Mouse (Mus musculus): ENCODE results near the gene Cacna2d1.

The Cacna2d1 gene

GRCm38 (mm10) chr5:16252738-16253513, 318.4 kb downstream of the Cacna2d1 start:
- no peaks in the 10 kb centered on the region for H3K9me3 ChIP-seq (ENCODE audit: low read length)
- no peaks in the 10 kb centered on the region for H3K27me3 ChIP-seq (ENCODE audit: insufficient read depth, low read length)
- H3K36me3 ChIP-seq (ENCODE audit: insufficient read depth, low read length), result no peaks in the 10 kb centered on the region
- no peak overlapping the region for H3K4me3 ChIP-seq (replicated peaks; ENCODE audit: low read length)
- no peaks in the 10 kb centered on the region for H3K4me1 ChIP-seq (replicated peaks; ENCODE audit: low read depth, low read length)
- TF ChIP-seq POU5F1 (IDR thresholded peaks at IDR 0.05; ENCODE audit: borderline replicate concordance, low read length) (no peak), NANOG (IDR thresholded peaks at IDR 0.05; ENCODE audit: borderline replicate concordance, low read length) (no peak)

- Histone ChIP-seq H3K36me3 (ENCODE audit: insufficient read depth, low read length) (no peaks in the 10 kb centered on the region), H3K9me3 (ENCODE audit: low read length) (no peaks in the 10 kb centered on the region), H3K4me1 (replicated peaks; ENCODE audit: low read depth, low read length) (no peaks in the 10 kb centered on the region), H3K4me3 (replicated peaks; ENCODE audit: low read length) (no peak overlapping the region), H3K27me3 (ENCODE audit: insufficient read depth, low read length) (no peaks in the 10 kb centered on the region)
- TF ChIP-seq NANOG (IDR thresholded peaks at IDR 0.05; ENCODE audit: borderline replicate concordance, low read length), result no peak
- TF ChIP-seq CTCF (conservative IDR thresholded peaks at IDR 0.05; ENCODE audit: low read length), result no peak
- no peak for TF ChIP-seq POU5F1 (IDR thresholded peaks at IDR 0.05; ENCODE audit: borderline replicate concordance, low read length)
These were observed 319.3 kb downstream of the Cacna2d1 start for GRCm38 (mm10) chr5:16253768-16254167.

GRCm38 (mm10) chr5:16265385-16265784, 330.9 kb downstream of the Cacna2d1 start:
- TF ChIP-seq NANOG (IDR thresholded peaks at IDR 0.05; ENCODE audit: borderline replicate concordance, low read length) (no peak), POU5F1 (IDR thresholded peaks at IDR 0.05; ENCODE audit: borderline replicate concordance, low read length) (no peak), CTCF (conservative IDR thresholded peaks at IDR 0.05; ENCODE audit: low read length) (no peak)
- Histone ChIP-seq H3K27me3 (ENCODE audit: insufficient read depth, low read length) (no peaks in the 10 kb centered on the region), H3K4me3 (replicated peaks; ENCODE audit: low read length) (no peak overlapping the region), H3K36me3 (ENCODE audit: insufficient read depth, low read length) (no peaks in the 10 kb centered on the region), H3K9me3 (ENCODE audit: low read length) (no peaks in the 10 kb centered on the region), H3K4me1 (replicated peaks; ENCODE audit: low read depth, low read length) (no peaks in the 10 kb centered on the region)

GRCm38 (mm10) chr5:16277058-16277457, 342.6 kb downstream of the Cacna2d1 start:
- no peak for TF ChIP-seq CTCF (conservative IDR thresholded peaks at IDR 0.05; ENCODE audit: low read length)
- TF ChIP-seq NANOG (IDR thresholded peaks at IDR 0.05; ENCODE audit: borderline replicate concordance, low read length), result no peak
- TF ChIP-seq POU5F1 (IDR thresholded peaks at IDR 0.05; ENCODE audit: borderline replicate concordance, low read length), result no peak
- Histone ChIP-seq H3K36me3 (ENCODE audit: insufficient read depth, low read length) (no peaks in the 10 kb centered on the region), H3K9me3 (ENCODE audit: low read length) (peaks cover 7% of the 10 kb centered on the region; the same call in 1 of the 2 replicates), H3K4me1 (replicated peaks; ENCODE audit: low read depth, low read length) (no peaks in the 10 kb centered on the region), H3K4me3 (replicated peaks; ENCODE audit: low read length) (no peak overlapping the region), H3K27me3 (ENCODE audit: insufficient read depth, low read length) (no peaks in the 10 kb centered on the region)

- Histone ChIP-seq H3K9me3 (ENCODE audit: low read length) (peaks cover 7% of the 10 kb centered on the region; the same call in 1 of the 2 replicates), H3K4me1 (replicated peaks; ENCODE audit: low read depth, low read length) (no peaks in the 10 kb centered on the region), H3K36me3 (ENCODE audit: insufficient read depth, low read length) (no peaks in the 10 kb centered on the region), H3K4me3 (replicated peaks; ENCODE audit: low read length) (no peak overlapping the region), H3K27me3 (ENCODE audit: insufficient read depth, low read length) (no peaks in the 10 kb centered on the region)
- no peak for TF ChIP-seq POU5F1 (IDR thresholded peaks at IDR 0.05; ENCODE audit: borderline replicate concordance, low read length)
- no peak for TF ChIP-seq CTCF (conservative IDR thresholded peaks at IDR 0.05; ENCODE audit: low read length)
- TF ChIP-seq NANOG (IDR thresholded peaks at IDR 0.05; ENCODE audit: borderline replicate concordance, low read length), result no peak
These were observed 346.7 kb downstream of the Cacna2d1 start for GRCm38 (mm10) chr5:16281229-16281628.

- H3K27me3 ChIP-seq (ENCODE audit: insufficient read depth, low read length), result no peaks in the 10 kb centered on the region
- H3K36me3 ChIP-seq (ENCODE audit: insufficient read depth, low read length), result no peaks in the 10 kb centered on the region
- H3K4me1 ChIP-seq (replicated peaks; ENCODE audit: low read depth, low read length), result no peaks in the 10 kb centered on the region
- no peak overlapping the region for H3K4me3 ChIP-seq (replicated peaks; ENCODE audit: low read length)
- H3K9me3 ChIP-seq (ENCODE audit: low read length), result no peaks in the 10 kb centered on the region
- TF ChIP-seq CTCF (conservative IDR thresholded peaks at IDR 0.05; ENCODE audit: low read length) (peak; percentile 37), POU5F1 (IDR thresholded peaks at IDR 0.05; ENCODE audit: borderline replicate concordance, low read length) (no peak), NANOG (IDR thresholded peaks at IDR 0.05; ENCODE audit: borderline replicate concordance, low read length) (no peak)
These were observed 358.7 kb downstream of the Cacna2d1 start for GRCm38 (mm10) chr5:16293223-16293622.

GRCm38 (mm10) chr5:16293825-16294224, 359.3 kb downstream of the Cacna2d1 start:
- Histone ChIP-seq H3K4me3 (replicated peaks; ENCODE audit: low read length) (no peak overlapping the region), H3K36me3 (ENCODE audit: insufficient read depth, low read length) (no peaks in the 10 kb centered on the region), H3K4me1 (replicated peaks; ENCODE audit: low read depth, low read length) (no peaks in the 10 kb centered on the region), H3K27me3 (ENCODE audit: insufficient read depth, low read length) (no peaks in the 10 kb centered on the region), H3K9me3 (ENCODE audit: low read length) (no peaks in the 10 kb centered on the region)
- TF ChIP-seq POU5F1 (IDR thresholded peaks at IDR 0.05; ENCODE audit: borderline replicate concordance, low read length) (no peak), NANOG (IDR thresholded peaks at IDR 0.05; ENCODE audit: borderline replicate concordance, low read length) (no peak), CTCF (conservative IDR thresholded peaks at IDR 0.05; ENCODE audit: low read length) (no peak)

- Histone ChIP-seq H3K4me1 (replicated peaks; ENCODE audit: low read depth, low read length) (no peaks in the 10 kb centered on the region), H3K27me3 (ENCODE audit: insufficient read depth, low read length) (no peaks in the 10 kb centered on the region), H3K36me3 (ENCODE audit: insufficient read depth, low read length) (no peaks in the 10 kb centered on the region), H3K4me3 (replicated peaks; ENCODE audit: low read length) (no peak overlapping the region), H3K9me3 (ENCODE audit: low read length) (no peaks in the 10 kb centered on the region)
- no peak for TF ChIP-seq POU5F1 (IDR thresholded peaks at IDR 0.05; ENCODE audit: borderline replicate concordance, low read length)
- no peak for TF ChIP-seq NANOG (IDR thresholded peaks at IDR 0.05; ENCODE audit: borderline replicate concordance, low read length)
These were observed 360.2 kb downstream of the Cacna2d1 start for GRCm38 (mm10) chr5:16294708-16295107.

All from E14TG2a.4 (cell line).